ENCODE assay signal across 8 mouse cellular contexts in the genomic region with DNA sequence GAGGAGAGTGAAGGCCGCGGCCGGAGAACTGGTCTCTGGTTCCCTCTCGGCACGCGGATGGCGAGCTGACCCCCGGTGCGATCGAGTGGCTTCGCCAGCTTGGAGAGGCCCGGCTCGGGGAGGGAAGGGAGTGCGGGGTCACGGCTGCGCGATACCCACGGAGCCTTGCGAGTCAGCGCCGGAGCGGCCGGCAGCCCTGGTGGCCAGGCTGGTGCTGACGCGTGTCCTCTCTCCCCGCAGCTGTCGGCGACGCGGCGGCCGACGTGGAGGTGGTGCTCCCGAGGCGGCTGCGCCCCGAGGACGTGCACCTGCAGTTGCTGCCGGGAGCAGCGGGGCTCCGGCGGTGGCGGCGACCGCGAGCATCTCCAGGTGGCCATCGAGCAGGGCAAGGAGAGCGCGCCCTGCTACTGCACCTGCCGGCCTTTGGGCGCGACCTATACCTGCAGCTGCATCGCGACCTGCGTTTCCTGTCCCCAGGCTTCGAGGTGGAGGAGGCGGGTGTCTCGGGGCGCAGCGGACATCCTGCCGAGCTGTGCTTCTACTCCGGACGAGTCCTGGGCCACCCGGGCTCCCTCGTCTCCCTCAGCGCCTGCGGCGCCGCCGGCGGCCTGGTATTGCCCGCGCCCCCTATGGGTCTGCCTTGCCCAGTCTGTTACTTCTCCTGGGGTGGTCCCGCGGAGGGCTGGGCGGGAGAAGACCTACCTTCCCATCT. TPM values are rescaled to one million over a fixed set of nuclear protein-coding genes. Genes with fewer than 3 reads are reported as not detected.
DNase-seq lines count a peak whose midpoint lies in the region; ATAC-seq lines count a peak whose summit lies in the region.

No protein-coding gene starts in this region.

- peak overlapping the region; percentile 98 for H3K4me2 ChIP-seq in embryonic facial prominence, embryonic 14.5 days (ENCODE audit: low read depth, low read length)
- H3K4me2 ChIP-seq in hindbrain, embryonic 11.5 days (replicated peaks; ENCODE audit: low read depth, low read length) = peak overlapping the region; percentile 100

- peak; percentile 35 to 47 for DNase-seq in CD8-positive naive resting alpha-beta T cell, adult 2 months (ENCODE audit: low read depth in 2 of 2, low spot score in 2 of 2)
- DNase-seq in ZHBTc4 (ENCODE audit: low read depth, low spot score) = peak; percentile 57
- DNase-seq in embryonic facial prominence, embryonic 14.5 days (ENCODE audit: low spot score) = no peak
- peak; percentile 69 for DNase-seq in hindbrain, embryonic 11.5 days (ENCODE audit: low spot score)
- DNase-seq in layer of hippocampus, postnatal 36 days = peak; percentile 56 to 60
- DNase-seq in right cerebral cortex, postnatal 36 days (ENCODE audit: low spot score in 2 of 2) = peak; percentile 33 to 48

- ATAC-seq in embryonic facial prominence, embryonic 14.5 days (ENCODE audit: low read depth) = peak; percentile 9; the same call in 1 of the 2 replicates
- ATAC-seq in hindbrain, embryonic 11.5 days (ENCODE audit: low FRiP score) = peak; percentile 74
- ATAC-seq in megakaryocyte, adult 5-6 weeks (ENCODE audit: poor library complexity, severe bottlenecking) = peak; percentile 13
- no peak for ATAC-seq in erythroid progenitor cell, adult 5-6 weeks (replicated peaks; ENCODE audit: low FRiP score, poor library complexity, severe bottlenecking)

- H3K27ac ChIP-seq in embryonic facial prominence, embryonic 14.5 days (replicated peaks; ENCODE audit: low read depth, low read length) = peak overlapping the region; percentile 79
- H3K27ac ChIP-seq in hindbrain, embryonic 11.5 days (ENCODE audit: low read depth, low read length) = no peak overlapping the region

- H3K36me3 ChIP-seq in embryonic facial prominence, embryonic 14.5 days (ENCODE audit: control insufficient read depth, insufficient read depth, low read length) = 0 out of 2 replicates have a peak, but pooled peaks cover 4% of the 10 kb centered on the region
- no peaks in the 10 kb centered on the region for H3K36me3 ChIP-seq in hindbrain, embryonic 11.5 days (ENCODE audit: control insufficient read depth, insufficient read depth, low read length)

- no peaks in the 10 kb centered on the region for H3K27me3 ChIP-seq in embryonic facial prominence, embryonic 14.5 days (replicated peaks; ENCODE audit: control insufficient read depth, insufficient read depth, low read length)
- H3K27me3 ChIP-seq in hindbrain, embryonic 11.5 days (ENCODE audit: control insufficient read depth, insufficient read depth, low read length) = 0 out of 2 replicates have a peak, but pooled peaks cover 6% of the 10 kb centered on the region

- H3K4me1 ChIP-seq in embryonic facial prominence, embryonic 14.5 days (ENCODE audit: control insufficient read depth, insufficient read depth, low read length) = peaks cover 33% of the 10 kb centered on the region
- H3K4me1 ChIP-seq in hindbrain, embryonic 11.5 days (replicated peaks; ENCODE audit: control insufficient read depth, insufficient read depth, low read length) = peaks cover 4% of the 10 kb centered on the region; the same call in 1 of the 2 replicates

- H3K9me3 ChIP-seq in embryonic facial prominence, embryonic 14.5 days (ENCODE audit: control insufficient read depth, low read length) = no peaks in the 10 kb centered on the region
- no peaks in the 10 kb centered on the region for H3K9me3 ChIP-seq in hindbrain, embryonic 11.5 days (ENCODE audit: control insufficient read depth, low read length)

- H3K4me3 ChIP-seq in embryonic facial prominence, embryonic 14.5 days (ENCODE audit: low read depth, low read length) = peak overlapping the region; percentile 70
- peak overlapping the region; percentile 62 for H3K4me3 ChIP-seq in hindbrain, embryonic 11.5 days (ENCODE audit: low read depth, low read length)

- WGBS in embryonic facial prominence, embryonic 14.5 days = under 1% methylated on average over 30 of the region's 76 CpGs
- under 1% methylated on average over 71 of the region's 76 CpGs for WGBS in hindbrain, embryonic 11.5 days

- H3K9ac ChIP-seq in embryonic facial prominence, embryonic 14.5 days (ENCODE audit: low read depth, low read length) = peak overlapping the region; percentile 76
- H3K9ac ChIP-seq in hindbrain, embryonic 11.5 days (ENCODE audit: low read depth, low read length) = peak overlapping the region; percentile 48

RNA-seq across cellular contexts. Expression of a gene that starts 0.6 kb away (rescaled TPM):
- 11.2 and 12.5 TPM in 2 replicates for polyA plus RNA-seq in embryonic facial prominence, embryonic 14.5 days (2014; fragmentation: Nextera tagmentation; extraction: Ambion mirVana)
- polyA plus RNA-seq in hindbrain, embryonic 11.5 days (2014; fragmentation: Nextera tagmentation; extraction: Ambion mirVana) = 1.5 and 1.9 TPM in 2 replicates
- 10 to 100 TPM; 24.9 to 30.4 TPM for total RNA-seq in layer of hippocampus, postnatal 36 days (2021)
- not detected in 2 replicates for total RNA-seq in megakaryocyte, adult 5-6 weeks (2015)
- total RNA-seq in megakaryocyte, adult 5-6 weeks (2017) = 0.07 TPM in 1 of 2 replicates, not detected in the other
- not detected in 2 replicates for total RNA-seq in erythroid progenitor cell, adult 5-6 weeks (2015; ENCODE audit: low replicate concordance)
- not detected in 2 replicates for total RNA-seq in erythroid progenitor cell, adult 5-6 weeks (2017; ENCODE audit: low replicate concordance)

Comparison
In these comparisons a context has a peak if more than half of its experiments do, and no peak if none do; other contexts are left out.
1. RNA of a gene that starts 0.6 kb away (total RNA-seq): 24.9 to 30.4 TPM in layer of hippocampus, postnatal 36 days; 0.07 TPM in megakaryocyte, adult 5-6 weeks and not detected in erythroid progenitor cell, adult 5-6 weeks; every median in the first group is over 10 times any median in the second.